Mouse (Mus musculus) testis, postnatal 10 days (tissue): ENCODE measurements at regions not wholly inside any gene's neighbourhood (a gene's known extent, or its start where the extent isn't known, plus 50 kb on each side); places are given as distances from the start of the nearest gene placed in this dataset.

Experiments used
- DNase-seq: peaks from one replicate; pipeline ENCODE4 v3.0.0; 2021; ENCODE audit warnings: low spot score

DNA sequence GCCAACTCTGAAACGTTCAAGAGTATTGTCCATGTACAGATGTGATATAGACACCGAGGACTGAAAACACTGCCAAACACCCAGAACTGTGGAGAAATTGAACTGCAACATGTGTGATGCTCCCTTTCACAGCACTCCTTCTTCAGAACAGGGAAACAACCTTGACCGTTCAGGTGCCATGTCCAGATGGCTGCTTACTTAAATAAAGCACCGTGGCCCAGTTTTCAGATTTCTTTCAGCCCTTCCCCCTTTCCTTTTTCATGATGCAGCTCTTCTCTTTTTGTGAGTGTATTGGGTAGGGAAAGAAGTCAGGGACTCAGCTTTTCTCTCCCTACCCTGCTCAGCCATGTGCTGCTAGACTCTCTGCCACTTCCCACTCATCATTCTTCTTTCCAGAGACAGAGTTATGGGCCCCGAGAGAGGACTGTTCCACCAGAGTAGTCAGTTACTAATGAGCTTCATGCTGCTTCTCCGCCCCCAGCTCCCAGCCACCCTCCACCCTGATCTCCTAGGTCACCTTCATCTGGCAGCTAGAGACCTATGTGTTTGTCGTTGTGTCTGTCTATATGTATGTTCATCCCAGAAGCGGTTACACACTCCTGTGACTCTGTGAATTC, 74.3 kb upstream of the Astn2 start:
- no peak for DNase-seq
